Mouse (Mus musculus) frontal cortex, postnatal 36 days (tissue): ENCODE results near the gene Gm4312.
"Not testable (repeated sequence)": the region's sequence is repeated elsewhere in the genome, so short reads cannot be mapped to it uniquely, and the experiment has no call there.

Experiments used
- DNase-seq, 2 experiments: peaks; one replicate each; pipeline ENCODE4 v3.0.0; 2022; ENCODE audit warnings: low spot score in 2 of 2

Gm4312 gene

DNA sequence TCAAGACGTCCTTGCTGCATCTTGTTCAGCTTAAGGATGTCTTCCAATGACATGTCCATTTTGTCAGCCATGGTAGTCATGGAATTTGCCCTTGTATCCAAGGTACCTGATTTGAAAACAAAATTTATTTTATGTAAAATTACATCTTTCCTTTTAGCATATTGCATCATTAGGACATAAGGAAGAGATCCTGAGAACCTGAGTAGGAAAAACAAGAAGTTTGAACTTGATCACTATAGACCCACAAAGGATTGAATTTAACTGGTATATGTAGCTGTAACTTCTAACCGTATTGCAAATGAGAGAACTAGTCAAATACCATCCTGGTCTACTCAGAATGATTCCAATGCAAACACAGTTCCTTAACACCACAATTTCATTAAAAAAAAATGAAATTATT lies at the start of gene Gm4312:
Gm4312 (minus strand) TSS at position 101 of the 400 bp plus-strand sequence.
- DNase-seq, result not testable (repeated sequence)

DNA sequence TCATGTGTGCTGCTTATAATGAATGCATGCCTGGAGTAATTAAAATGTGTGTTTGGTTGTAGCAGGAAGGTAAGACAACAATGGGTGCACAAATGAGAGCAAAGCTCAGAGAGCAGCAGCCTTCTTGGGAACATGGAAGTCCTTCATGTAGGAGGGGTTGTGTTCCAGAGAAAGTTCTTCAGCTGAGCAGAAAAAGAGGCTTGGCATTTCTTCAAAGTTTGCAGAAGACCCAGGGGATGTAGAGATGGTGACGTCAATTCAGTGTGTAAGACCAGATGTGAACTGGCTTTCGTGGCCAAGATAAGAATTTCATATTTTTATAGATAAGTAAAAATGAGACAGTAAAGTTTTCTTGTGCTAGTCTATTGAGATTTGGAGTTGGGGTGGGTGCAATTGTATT lies 45.2 kb upstream of the Gm4312 start:
- DNase-seq, result no peak

DNA sequence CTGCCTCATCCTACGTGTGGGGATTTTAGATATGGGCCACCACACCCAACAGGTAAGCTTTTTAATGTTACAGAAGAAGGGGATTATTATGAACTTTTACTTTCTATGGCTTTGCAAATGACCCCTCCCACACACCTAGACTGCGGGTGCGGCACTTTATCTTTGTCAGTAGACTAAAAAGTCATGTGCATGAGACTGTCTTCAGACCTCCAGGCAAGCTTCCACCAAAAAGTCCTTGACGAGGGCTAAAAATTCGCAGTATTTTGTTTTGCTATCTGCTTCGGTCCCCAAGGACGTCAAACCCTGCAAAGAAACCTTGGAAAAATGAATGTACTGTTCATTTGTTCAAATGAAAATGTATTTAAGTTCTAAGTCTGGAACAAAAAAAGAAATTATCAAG lies 33.2 kb upstream of the Gm4312 start:
- DNase-seq, result no peak

DNA sequence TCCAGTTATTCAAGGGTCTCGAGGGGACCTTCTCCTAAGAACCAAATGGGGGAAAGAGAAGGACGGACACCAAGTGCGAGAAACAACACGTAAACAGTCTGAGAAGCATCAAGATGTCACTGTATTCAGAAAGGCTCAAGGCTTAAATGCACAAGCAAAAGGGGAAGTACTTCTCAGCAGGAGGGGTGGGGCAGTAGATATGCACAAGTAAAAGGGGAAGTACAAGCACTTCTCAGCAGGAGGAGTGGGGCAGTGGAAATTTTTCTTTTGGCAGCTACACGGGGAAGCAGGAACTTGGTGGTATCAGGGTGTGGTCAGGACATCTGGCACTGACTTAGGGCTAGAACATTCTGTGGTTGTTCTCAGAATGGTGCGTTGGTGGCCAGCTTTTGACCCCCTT lies 19.9 kb upstream of the Gm4312 start:
- not testable (repeated sequence) for DNase-seq

DNA sequence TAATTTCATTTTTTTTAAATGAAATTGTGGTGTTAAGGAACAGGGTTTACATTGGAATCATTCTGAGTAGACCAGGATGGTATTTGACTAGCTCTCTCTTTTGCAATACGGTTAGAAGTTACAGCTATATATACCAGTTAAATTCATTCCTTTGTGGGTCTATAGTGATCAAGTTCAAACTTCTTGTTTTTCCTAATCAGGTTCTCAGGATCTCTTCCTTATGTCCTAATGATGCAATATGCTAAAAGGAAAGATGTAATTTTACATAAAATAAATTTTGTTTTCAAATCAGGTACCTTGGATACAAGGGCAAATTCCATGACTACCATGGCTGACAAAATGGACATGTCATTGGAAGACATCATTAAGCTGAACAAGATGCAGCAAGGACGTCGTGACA lies 21.3 kb downstream of the Gm4312 start, which contains the start of gene Gm4307:
Gm4307 (plus strand) TSS at position 301 of the 400 bp plus-strand sequence.
- DNase-seq, result not testable (repeated sequence)

DNA sequence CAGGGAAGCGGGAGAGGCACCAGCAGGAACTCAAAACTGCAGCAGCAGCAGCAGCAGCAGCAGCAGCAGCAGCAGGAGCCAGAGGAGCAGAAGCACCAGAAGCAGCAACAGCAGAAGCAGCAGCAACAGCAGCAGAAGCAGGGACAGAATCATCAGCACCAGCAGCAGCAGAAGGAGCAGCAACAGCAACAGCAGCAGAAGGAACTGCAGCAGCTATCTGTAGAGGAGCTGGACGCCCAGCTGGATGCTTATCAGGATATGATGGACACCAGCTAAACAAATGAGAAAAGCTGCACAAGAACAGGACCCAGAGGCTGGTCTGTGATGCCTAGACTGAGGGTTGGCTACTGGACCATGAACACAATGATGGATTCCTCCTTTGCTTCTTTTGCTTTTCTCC lies 25.5 kb downstream of the Gm4312 start:
- peak; percentile 0 to 1 for DNase-seq

DNA sequence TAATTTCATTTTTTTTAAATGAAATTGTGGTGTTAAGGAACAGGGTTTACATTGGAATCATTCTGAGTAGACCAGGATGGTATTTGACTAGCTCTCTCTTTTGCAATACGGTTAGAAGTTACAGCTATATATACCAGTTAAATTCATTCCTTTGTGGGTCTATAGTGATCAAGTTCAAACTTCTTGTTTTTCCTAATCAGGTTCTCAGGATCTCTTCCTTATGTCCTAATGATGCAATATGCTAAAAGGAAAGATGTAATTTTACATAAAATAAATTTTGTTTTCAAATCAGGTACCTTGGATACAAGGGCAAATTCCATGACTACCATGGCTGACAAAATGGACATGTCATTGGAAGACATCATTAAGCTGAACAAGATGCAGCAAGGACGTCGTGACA lies 31.6 kb downstream of the Gm4312 start, which contains the start of gene Gm4305:
Gm4305 (plus strand) TSS at position 301 of the 400 bp plus-strand sequence.
- DNase-seq, result not testable (repeated sequence)

DNA sequence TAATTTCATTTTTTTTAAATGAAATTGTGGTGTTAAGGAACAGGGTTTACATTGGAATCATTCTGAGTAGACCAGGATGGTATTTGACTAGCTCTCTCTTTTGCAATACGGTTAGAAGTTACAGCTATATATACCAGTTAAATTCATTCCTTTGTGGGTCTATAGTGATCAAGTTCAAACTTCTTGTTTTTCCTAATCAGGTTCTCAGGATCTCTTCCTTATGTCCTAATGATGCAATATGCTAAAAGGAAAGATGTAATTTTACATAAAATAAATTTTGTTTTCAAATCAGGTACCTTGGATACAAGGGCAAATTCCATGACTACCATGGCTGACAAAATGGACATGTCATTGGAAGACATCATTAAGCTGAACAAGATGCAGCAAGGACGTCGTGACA lies 36.7 kb downstream of the Gm4312 start, which contains the start of gene Gm4303:
Gm4303 (plus strand) TSS at position 301 of the 400 bp plus-strand sequence.
- not testable (repeated sequence) for DNase-seq

DNA sequence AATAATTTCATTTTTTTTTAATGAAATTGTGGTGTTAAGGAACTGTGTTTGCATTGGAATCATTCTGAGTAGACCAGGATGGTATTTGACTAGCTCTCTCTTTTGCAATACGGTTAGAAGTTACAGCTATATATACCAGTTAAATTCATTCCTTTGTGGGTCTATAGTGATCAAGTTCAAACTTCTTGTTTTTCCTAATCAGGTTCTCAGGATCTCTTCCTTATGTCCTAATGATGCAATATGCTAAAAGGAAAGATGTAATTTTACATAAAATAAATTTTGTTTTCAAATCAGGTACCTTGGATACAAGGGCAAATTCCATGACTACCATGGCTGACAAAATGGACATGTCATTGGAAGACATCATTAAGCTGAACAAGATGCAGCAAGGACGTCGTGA lies 41.8 kb downstream of the Gm4312 start, which contains the start of gene Gm4302:
Gm4302 (plus strand) TSS at position 301 of the 400 bp plus-strand sequence.
- DNase-seq, result not testable (repeated sequence)

DNA sequence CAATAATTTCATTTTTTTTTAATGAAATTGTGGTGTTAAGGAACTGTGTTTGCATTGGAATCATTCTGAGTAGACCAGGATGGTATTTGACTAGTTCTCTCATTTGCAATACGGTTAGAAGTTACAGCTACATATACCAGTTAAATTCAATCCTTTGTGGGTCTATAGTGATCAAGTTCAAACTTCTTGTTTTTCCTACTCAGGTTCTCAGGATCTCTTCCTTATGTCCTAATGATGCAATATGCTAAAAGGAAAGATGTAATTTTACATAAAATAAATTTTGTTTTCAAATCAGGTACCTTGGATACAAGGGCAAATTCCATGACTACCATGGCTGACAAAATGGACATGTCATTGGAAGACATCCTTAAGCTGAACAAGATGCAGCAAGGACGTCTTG lies 47.0 kb downstream of the Gm4312 start, which contains the start of gene Gm4301:
Gm4301 (plus strand) TSS at position 301 of the 400 bp plus-strand sequence.
- not testable (repeated sequence) for DNase-seq
